Mouse (Mus musculus) lung, postnatal 0 days (tissue): ENCODE data around the gene Ncoa3.

ENCODE experiments used
- CTCF ChIP-seq: IDR thresholded peaks from 2 replicates; pipeline ENCODE4 v1.5.1; 2016; ENCODE audit warnings: antibody characterized with exemption, mild to moderate bottlenecking
- EP300 ChIP-seq: IDR thresholded peaks from 2 replicates; pipeline ENCODE4 v1.6.1; 2016; ENCODE audit warnings: antibody characterized with exemption, mild to moderate bottlenecking, control low read depth

DNA sequence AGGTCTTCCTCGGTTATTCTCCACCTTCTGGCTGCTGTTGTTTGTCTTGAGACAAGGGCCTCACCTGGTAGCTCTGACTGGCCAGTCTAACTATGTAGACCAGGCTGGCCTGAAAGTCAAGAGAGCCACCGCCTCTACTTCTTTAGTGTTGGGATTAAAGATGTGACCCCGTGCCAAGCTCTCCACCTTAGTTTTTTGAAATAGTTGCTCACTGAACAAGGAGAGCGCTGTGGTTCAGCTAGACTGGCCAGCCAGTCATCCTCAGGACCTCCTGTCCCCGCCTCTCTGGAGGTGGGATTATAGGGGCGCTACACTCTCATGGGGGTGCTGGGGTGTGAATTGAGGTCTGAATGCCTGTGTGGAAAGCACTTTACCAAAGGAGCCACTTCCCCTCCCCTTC is 7.5 kb upstream of the Ncoa3 start:
- no peak for TF ChIP-seq EP300
- no peak for TF ChIP-seq CTCF
